Mouse (Mus musculus) kidney, embryonic 14.5 days (tissue): Measurements from ENCODE around the gene Rara. TPM values are rescaled to one million over a fixed set of nuclear protein-coding genes. Genes with fewer than 3 reads are reported as not detected.
A peak's percentile ranks its signal among the peaks of the same experiment; 100 is the strongest.

Source experiments
- ATAC-seq: fragments of 200-750 bp; cut with Nextera tagmentation; 2 replicates; pipeline ENCODE4 v1.8.0; 2017; ENCODE audit warnings: moderate number of reproducible peaks, mild to moderate bottlenecking, moderate TSS enrichment, moderate library complexity; ENCODE audit not compliant: low FRiP score, low TSS enrichment
- H3K27ac ChIP-seq: fragments of 300-500 bp; sonication (generic); 2 replicates; pipeline ENCODE4 v1.5.1; 2014; ENCODE audit warnings: low read depth, mild to moderate bottlenecking, low read length, moderate library complexity, mixed read lengths
- H3K27me3 ChIP-seq: fragments of 300-500 bp; sonication (generic); 2 replicates; pipeline ENCODE4 v1.6.1; 2014; ENCODE audit warnings: mild to moderate bottlenecking, low read length; ENCODE audit not compliant: control insufficient read depth, insufficient read depth
- H3K36me3 ChIP-seq: fragments of 300-500 bp; sonication (generic); 2 replicates; pipeline ENCODE4 v1.6.1; 2014; ENCODE audit warnings: low read length, mixed read lengths; ENCODE audit not compliant: control insufficient read depth, insufficient read depth
- H3K4me1 ChIP-seq: fragments of 300-500 bp; sonication (generic); 2 replicates; pipeline ENCODE4 v1.6.1; 2014; ENCODE audit warnings: low read length, mixed read lengths; ENCODE audit not compliant: control insufficient read depth, insufficient read depth
- H3K4me2 ChIP-seq: fragments of 300-500 bp; sonication (generic); replicated peaks from 2 replicates; pipeline ENCODE4 v1.6.1; 2014; ENCODE audit warnings: low read depth, mild to moderate bottlenecking, low read length
- H3K4me3 ChIP-seq: fragments of 300-500 bp; sonication (generic); 2 replicates; pipeline ENCODE4 v1.5.1; 2014; ENCODE audit warnings: mild to moderate bottlenecking, low read length
- H3K9ac ChIP-seq: fragments of 300-500 bp; sonication (generic); 2 replicates; pipeline ENCODE4 v1.6.1; 2014; ENCODE audit warnings: low read depth, mild to moderate bottlenecking, low read length, moderate library complexity
- H3K9me3 ChIP-seq: fragments of 300-500 bp; sonication (generic); 2 replicates; pipeline ENCODE4 v1.6.1; 2016; ENCODE audit warnings: low read length; ENCODE audit not compliant: control insufficient read depth
- WGBS: fragments of 180-500 bp; shearing (Covaris S2); extraction: QIAGEN DNeasy Blood & Tissue Kit; methylation state at CpG from one replicate; pipeline ENCODE4 v1.1.7; 2014; 5-methylcytosine and 5-hydroxymethylcytosine counted together
- polyA plus RNA-seq: library from polyadenylated mRNA; unstranded; fragments of >200 nt; fragmentation: Nextera tagmentation; extraction: Ambion mirVana; gene quantifications from 2 replicates; pipeline ENCODE4 v1.2.1, GENCODE M21; 2014

Gene Rara
- polyA plus RNA-seq, 1 experiment from 2014 or later: 36.7 TPM

DNA sequence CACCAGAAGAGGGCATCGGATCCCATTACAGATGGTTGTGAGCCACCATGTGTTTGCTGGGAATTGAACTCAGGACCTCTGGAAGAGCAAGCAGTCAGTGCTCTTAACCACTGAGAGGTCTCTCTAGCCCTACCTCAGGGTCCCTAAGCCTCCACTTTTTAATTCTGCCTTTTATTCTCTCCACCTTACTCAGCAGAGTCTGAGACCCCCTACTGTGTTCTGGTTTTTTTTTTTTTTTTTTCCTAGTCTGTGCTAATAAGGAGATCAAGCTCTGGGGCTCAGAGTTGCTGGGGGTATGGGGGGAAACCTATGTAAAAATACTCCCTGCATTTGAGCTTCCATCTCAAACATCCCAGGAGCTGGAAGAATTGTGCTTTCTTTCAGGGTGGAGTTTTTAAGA, 24.5 kb downstream of the Rara start:
- no peaks in the 10 kb centered on the region for H3K9me3 ChIP-seq
- H3K4me3 ChIP-seq: no peak overlapping the region
- no peak overlapping the region for H3K4me2 ChIP-seq
- 90% methylated on average over 1 of the region's 1 CpGs for WGBS
- peaks cover 62% of the 10 kb centered on the region for H3K4me1 ChIP-seq
- no peak for ATAC-seq
- H3K27me3 ChIP-seq: no peaks in the 10 kb centered on the region
- no peak overlapping the region for H3K9ac ChIP-seq
- no peak overlapping the region for H3K27ac ChIP-seq
- peaks cover 24% of the 10 kb centered on the region for H3K36me3 ChIP-seq

DNA sequence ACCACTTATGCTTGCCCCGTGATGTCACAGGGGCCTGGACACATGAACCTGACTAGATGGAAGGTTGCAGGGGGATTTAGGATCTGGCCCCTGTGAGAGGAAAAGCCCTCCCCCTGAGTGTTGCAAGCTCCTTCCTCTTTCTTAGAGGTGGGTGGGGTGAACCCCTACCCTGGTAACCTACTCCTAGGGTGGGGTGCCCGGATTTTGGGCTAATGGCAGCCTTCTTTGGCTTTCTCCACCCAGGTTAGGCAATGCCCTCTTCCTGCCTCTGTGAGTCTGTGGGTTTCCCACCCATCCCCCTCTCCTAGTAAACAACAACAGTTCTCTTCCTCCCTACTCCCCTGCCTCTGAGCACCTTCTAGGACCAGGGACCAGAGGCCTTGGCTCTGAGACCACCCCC, 25.1 kb downstream of the Rara start:
- Histone ChIP-seq H3K27ac (no peak overlapping the region), H3K4me2 (no peak overlapping the region), H3K4me3 (no peak overlapping the region), H3K9me3 (no peaks in the 10 kb centered on the region), H3K4me1 (peaks cover 56% of the 10 kb centered on the region), H3K36me3 (peaks cover 20% of the 10 kb centered on the region), H3K9ac (no peak overlapping the region), H3K27me3 (no peaks in the 10 kb centered on the region)
- 64% methylated on average over 2 of the region's 2 CpGs for WGBS
- ATAC-seq: no peak

DNA sequence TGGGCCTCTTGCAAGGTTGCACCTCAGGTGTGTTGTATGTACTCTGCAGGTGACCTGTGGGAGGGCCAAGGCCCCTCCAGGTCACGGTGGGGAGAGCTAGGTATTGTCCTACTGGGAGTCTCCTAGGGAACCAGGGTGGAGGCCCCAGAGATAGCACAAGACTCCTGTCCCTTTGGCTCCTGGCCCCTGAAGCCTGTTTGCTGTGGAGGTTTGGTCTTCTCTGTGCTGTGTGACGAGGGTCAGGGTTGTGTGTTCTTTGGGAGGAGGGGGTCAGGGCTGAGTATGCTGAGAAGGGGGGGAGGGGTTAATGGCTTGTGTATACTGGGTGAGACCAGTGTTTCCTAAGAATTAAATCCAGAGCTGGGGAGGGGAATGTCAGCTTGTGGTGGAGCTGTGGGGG, 25.7 kb downstream of the Rara start:
- Histone ChIP-seq H3K27me3 (no peaks in the 10 kb centered on the region), H3K9me3 (no peaks in the 10 kb centered on the region), H3K9ac (no peak overlapping the region), H3K4me2 (no peak overlapping the region), H3K4me1 (peaks cover 53% of the 10 kb centered on the region), H3K27ac (no peak overlapping the region), H3K4me3 (no peak overlapping the region), H3K36me3 (peaks cover 20% of the 10 kb centered on the region)
- ATAC-seq: no peak
- WGBS: 8% methylated on average over 2 of the region's 2 CpGs

DNA sequence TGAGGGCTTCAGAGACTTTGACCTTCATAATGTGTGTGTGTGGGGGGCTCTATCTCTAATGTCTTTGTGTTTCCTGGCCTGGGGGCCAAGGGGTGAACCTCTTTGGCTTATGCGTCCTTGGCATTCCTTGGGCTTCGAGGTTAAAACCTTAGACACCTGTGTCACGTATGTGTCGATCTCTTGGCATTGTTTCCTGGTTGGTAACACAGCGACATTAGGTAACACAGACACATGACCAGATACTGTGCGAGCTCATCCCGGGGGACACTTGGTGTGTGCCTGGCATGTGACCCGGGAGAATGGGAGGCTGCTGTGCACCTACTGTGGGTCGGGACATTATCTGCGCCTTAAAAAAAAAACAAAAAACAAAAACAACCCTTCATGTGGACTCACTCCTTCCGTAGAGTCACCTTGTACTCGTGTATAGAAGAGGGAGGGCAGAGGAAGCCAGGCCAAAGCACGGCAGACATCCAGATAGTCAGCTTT, 26.3 kb downstream of the Rara start:
- Histone ChIP-seq H3K9ac (no peak overlapping the region), H3K27me3 (no peaks in the 10 kb centered on the region), H3K36me3 (peaks cover 20% of the 10 kb centered on the region), H3K27ac (peak overlapping the region; percentile 51; the same call in 1 of the 2 replicates), H3K4me2 (no peak overlapping the region; the same call in 1 of the 2 replicates), H3K4me1 (peaks cover 55% of the 10 kb centered on the region), H3K9me3 (no peaks in the 10 kb centered on the region), H3K4me3 (no peak overlapping the region)
- no peak for ATAC-seq
- 28% methylated on average over 13 of the region's 13 CpGs for WGBS

DNA sequence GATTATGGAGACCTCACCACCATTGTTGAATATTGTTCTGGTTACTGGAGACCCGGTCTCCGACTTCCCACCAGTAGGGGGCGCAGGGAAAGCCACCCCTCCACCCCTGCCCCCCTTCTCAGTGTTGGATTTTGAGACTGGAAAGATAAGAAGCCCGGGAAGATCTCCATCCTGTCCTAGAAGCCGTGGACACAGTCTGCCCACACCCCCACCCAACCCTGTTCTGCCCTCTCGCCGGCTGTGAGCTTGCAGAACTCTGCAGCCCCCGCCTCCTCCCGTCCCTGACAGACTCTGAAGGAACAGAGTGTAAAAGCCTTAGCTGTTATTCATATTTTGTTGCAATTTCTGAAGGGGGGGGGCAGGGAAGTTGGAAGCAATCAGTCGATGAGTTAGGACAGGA, 26.8 kb downstream of the Rara start:
- peak overlapping the region; percentile 9 for H3K4me2 ChIP-seq
- ATAC-seq: peak; percentile 79
- WGBS: 3% methylated on average over 10 of the region's 10 CpGs
- H3K9me3 ChIP-seq: no peaks in the 10 kb centered on the region
- peaks cover 20% of the 10 kb centered on the region for H3K36me3 ChIP-seq
- H3K27me3 ChIP-seq: no peaks in the 10 kb centered on the region
- peaks cover 60% of the 10 kb centered on the region for H3K4me1 ChIP-seq
- peak overlapping the region; percentile 6; the same call in 1 of the 2 replicates for H3K4me3 ChIP-seq
- H3K9ac ChIP-seq: 0 out of 2 replicates have a peak overlapping the region, but pooled peaks have one; percentile 20
- H3K27ac ChIP-seq: peak overlapping the region; percentile 51

DNA sequence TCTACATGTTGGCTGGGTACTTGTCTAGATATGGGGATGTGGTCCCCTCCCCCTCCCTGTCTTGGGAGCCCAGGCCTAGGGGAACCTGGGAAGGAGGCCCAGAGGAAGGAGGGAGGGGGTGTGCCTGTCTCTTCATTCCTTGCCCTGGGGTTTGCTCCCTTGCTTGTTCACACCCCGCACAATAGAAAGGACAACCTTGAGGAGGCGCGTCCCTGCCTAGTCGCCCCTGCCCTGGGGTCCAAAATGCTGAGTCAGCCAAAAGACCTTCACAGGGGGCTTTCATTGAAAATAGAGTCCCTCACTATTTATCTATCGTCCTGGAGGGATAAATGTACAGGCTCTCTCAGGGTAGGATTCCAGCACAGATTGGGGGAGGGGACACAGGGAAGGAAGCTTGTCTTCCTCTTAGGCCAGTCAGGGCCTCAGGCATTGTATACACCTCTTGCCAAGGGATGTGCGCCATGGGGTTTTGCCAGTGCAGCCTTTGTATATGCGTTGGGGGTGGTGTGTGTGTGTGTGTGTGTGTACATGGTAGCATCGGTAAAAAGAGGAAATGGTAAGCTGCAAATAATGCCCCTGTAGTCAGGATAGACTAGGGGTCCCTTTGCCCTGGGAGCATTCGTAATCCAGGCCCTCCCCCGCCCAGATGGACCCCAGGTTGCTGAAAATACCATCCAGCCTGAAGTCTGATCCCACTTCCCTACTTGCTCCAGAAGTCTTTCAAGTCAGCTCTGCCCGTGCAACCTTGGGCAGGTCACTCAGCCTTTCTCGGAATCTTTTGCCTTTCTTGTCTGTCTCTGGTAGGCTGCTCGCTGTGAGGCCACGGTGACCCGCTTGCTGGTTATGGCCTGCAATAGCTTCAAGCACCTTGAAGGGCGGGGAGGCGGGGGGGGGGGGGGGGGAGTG, 27.4 kb downstream of the Rara start:
- Histone ChIP-seq H3K27me3 (no peaks in the 10 kb centered on the region), H3K36me3 (peaks cover 19% of the 10 kb centered on the region), H3K9me3 (no peaks in the 10 kb centered on the region), H3K9ac (0 out of 2 replicates have a peak overlapping the region, but pooled peaks have one; percentile 20), H3K4me1 (peaks cover 66% of the 10 kb centered on the region), H3K4me3 (peak overlapping the region; percentile 6; the same call in 1 of the 2 replicates), H3K27ac (peak overlapping the region; percentile 51), H3K4me2 (peak overlapping the region; percentile 9)
- WGBS: 18% methylated on average over 17 of the region's 17 CpGs
- ATAC-seq: peak; percentile 43

DNA sequence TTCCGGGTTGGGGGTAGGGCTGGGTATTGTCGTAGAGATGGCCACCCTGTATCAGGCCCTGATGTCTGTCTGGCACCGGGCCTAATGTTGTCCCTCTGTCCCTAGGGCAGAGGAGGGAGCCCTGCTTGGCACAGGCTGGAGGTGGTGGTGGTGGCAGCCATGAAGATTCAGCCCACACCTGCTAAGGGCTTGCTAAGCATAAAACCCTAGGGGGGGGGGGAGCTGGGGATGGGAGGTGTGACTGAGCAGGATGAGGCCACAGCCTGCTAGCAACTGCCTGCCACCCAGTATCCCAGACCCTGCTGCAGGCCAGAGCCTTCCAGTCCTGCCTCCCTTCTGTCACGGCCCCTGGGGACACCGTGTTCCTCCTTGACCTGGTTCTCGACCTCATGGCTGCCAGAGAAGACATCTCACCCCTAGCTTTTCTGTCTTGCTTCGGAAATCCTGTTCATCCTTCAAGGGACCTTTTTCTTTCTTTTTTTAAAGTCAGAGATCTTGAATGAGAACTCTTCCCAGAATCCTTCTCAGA, 28.2 kb downstream of the Rara start:
- H3K4me2 ChIP-seq: no peak overlapping the region
- peaks cover 12% of the 10 kb centered on the region for H3K36me3 ChIP-seq
- 23% methylated on average over 7 of the region's 7 CpGs for WGBS
- no peak overlapping the region for H3K4me3 ChIP-seq
- no peaks in the 10 kb centered on the region for H3K9me3 ChIP-seq
- H3K9ac ChIP-seq: no peak overlapping the region
- no peaks in the 10 kb centered on the region for H3K27me3 ChIP-seq
- ATAC-seq: no peak
- H3K27ac ChIP-seq: peak overlapping the region; percentile 51; the same call in 1 of the 2 replicates
- peaks cover 63% of the 10 kb centered on the region for H3K4me1 ChIP-seq

DNA sequence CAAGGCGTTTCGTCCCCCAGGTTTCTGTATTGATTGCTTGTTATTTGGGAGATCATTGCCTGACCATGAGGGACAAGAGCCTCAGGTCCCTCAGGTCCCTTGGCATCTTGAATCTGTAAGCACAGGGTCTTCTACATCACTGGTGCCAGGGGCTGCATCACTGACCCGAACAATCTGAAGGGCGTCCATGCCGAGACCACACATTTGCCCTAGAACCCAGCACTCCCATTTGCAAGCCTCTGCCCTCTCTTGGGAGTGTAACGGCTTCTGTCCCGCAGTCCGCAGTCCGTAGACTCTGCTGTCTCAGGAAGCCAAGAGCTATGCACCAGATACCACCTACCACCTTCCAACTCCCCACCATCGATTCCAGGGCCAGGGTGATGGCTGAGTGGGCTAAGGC, 28.7 kb downstream of the Rara start:
- H3K36me3 ChIP-seq: peaks cover 11% of the 10 kb centered on the region; the same call in 1 of the 2 replicates
- no peak overlapping the region for H3K27ac ChIP-seq
- peaks cover 63% of the 10 kb centered on the region for H3K4me1 ChIP-seq
- ATAC-seq: no peak
- H3K9me3 ChIP-seq: no peaks in the 10 kb centered on the region
- no peak overlapping the region for H3K4me3 ChIP-seq
- no peak overlapping the region for H3K4me2 ChIP-seq
- WGBS: 78% methylated on average over 10 of the region's 10 CpGs
- no peaks in the 10 kb centered on the region for H3K27me3 ChIP-seq
- 0 out of 2 replicates have a peak overlapping the region, but pooled peaks have one; percentile 2 for H3K9ac ChIP-seq
